Mouse (Mus musculus): ENCODE measurements around the gene Arhgef17. TPM values are rescaled to one million over a fixed set of nuclear protein-coding genes. Genes with fewer than 3 reads are reported as not detected.

Arhgef17 gene
- polyA plus RNA-seq, 1 experiment from 2014 or later, result 12.9 TPM

DNA sequence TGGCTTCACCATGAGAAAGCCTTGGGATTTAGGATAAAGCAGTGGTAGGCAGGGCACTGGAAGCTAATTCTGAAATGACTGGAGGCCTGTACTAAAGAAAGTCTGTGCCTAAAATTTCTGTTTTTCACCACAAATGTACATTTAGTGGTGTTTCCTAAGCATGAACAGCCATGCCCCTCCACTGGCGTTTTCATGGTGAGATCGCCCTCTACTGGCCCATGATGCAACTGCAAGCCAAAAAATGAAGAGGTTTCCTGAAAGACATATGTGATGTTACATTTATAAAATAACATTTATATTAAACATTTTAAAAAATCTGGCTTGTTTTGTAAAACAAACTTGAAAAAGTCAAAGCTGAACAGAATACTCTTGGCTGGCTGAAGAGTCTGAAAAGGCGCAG lies 45.4 kb downstream of the Arhgef17 start:
- peaks cover 51% of the 10 kb centered on the region for H3K36me3 ChIP-seq
- WGBS, result 34% methylated on average over 3 of the region's 3 CpGs
- no peak overlapping the region for H3K27ac ChIP-seq (replicated peaks)
- no peak for ATAC-seq (ENCODE audit: low FRiP score)
- no peaks in the 10 kb centered on the region for H3K27me3 ChIP-seq (replicated peaks)
- no peak overlapping the region for H3K9ac ChIP-seq (replicated peaks)
- no peak overlapping the region for H3K4me3 ChIP-seq (replicated peaks)
- H3K9me3 ChIP-seq (replicated peaks), result no peaks in the 10 kb centered on the region
- peaks cover under 1% of the 10 kb centered on the region; the same call in 1 of the 2 replicates for H3K4me1 ChIP-seq
- no peak overlapping the region for H3K4me2 ChIP-seq

DNA sequence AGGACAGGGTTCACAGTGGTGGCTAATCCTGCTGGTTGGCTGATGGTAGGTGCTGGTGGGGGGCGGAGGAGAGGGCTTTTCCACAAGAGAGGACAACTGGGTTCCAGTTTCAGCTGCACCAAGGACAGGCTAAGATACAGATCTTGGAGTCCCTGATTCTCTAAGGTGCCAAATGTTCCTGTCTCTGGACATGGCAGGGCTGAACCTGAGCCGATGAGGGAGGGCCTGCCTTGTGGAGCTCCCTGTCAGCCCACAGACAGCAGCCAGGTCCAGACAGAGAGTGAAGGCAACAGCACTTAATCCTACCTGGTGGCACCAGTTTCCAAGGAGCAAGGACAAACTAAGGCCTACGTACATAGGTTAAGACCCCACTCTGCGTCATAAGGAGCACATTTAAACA lies 47.4 kb downstream of the Arhgef17 start:
- whole genome bisulfite sequencing, result 94% methylated on average over 4 of the region's 4 CpGs

GRCm38 (mm10) chr7:100881950-100882349 lies 50.0 kb downstream of the Arhgef17 start:
- Histone ChIP-seq H3K27ac (replicated peaks) (no peak overlapping the region), H3K36me3 (peaks cover 78% of the 10 kb centered on the region)
- ATAC-seq (ENCODE audit: low FRiP score), result no peak

More for the DNA sequence above, 47.4 kb downstream of the Arhgef17 start:
- Histone ChIP-seq H3K9me3 (replicated peaks) (no peaks in the 10 kb centered on the region), H3K9ac (replicated peaks) (no peak overlapping the region), H3K4me2 (no peak overlapping the region), H3K4me1 (peaks cover 4% of the 10 kb centered on the region; the same call in 1 of the 2 replicates), H3K27me3 (replicated peaks) (no peaks in the 10 kb centered on the region), H3K4me3 (replicated peaks) (no peak overlapping the region), H3K27ac (replicated peaks) (no peak overlapping the region), H3K36me3 (peaks cover 60% of the 10 kb centered on the region)
- ATAC-seq (ENCODE audit: low FRiP score), result no peak

GRCm38 (mm10) chr7:100881531-100881930 lies 50.4 kb downstream of the Arhgef17 start:
- H3K9me3 ChIP-seq (replicated peaks), result no peaks in the 10 kb centered on the region
- H3K27me3 ChIP-seq (replicated peaks), result no peaks in the 10 kb centered on the region
- no peak overlapping the region for H3K4me3 ChIP-seq (replicated peaks)
- ATAC-seq (ENCODE audit: low FRiP score), result no peak
- no peak overlapping the region for H3K4me2 ChIP-seq
- H3K9ac ChIP-seq (replicated peaks), result no peak overlapping the region
- H3K4me1 ChIP-seq, result peaks cover 6% of the 10 kb centered on the region; the same call in 1 of the 2 replicates
- H3K27ac ChIP-seq (replicated peaks), result no peak overlapping the region
- H3K36me3 ChIP-seq, result peaks cover 81% of the 10 kb centered on the region
- WGBS, result 89% methylated on average over 9 of the region's 9 CpGs

More at GRCm38 (mm10) chr7:100881950-100882349, 50.0 kb downstream of the Arhgef17 start:
- Histone ChIP-seq H3K27me3 (replicated peaks) (no peaks in the 10 kb centered on the region), H3K4me3 (replicated peaks) (no peak overlapping the region), H3K4me1 (peaks cover 6% of the 10 kb centered on the region; the same call in 1 of the 2 replicates), H3K9ac (replicated peaks) (no peak overlapping the region), H3K4me2 (no peak overlapping the region), H3K9me3 (replicated peaks) (no peaks in the 10 kb centered on the region)
- WGBS, result 92% methylated on average over 4 of the region's 4 CpGs

- no peaks in the 10 kb centered on the region for H3K27me3 ChIP-seq (replicated peaks)
- 20% methylated on average over 20 of the region's 20 CpGs for WGBS
- no peaks in the 10 kb centered on the region for H3K9me3 ChIP-seq (replicated peaks)
- H3K4me3 ChIP-seq (replicated peaks), result no peak overlapping the region
- peaks cover 6% of the 10 kb centered on the region; the same call in 1 of the 2 replicates for H3K4me1 ChIP-seq
- no peak overlapping the region for H3K9ac ChIP-seq (replicated peaks)
- H3K27ac ChIP-seq (replicated peaks), result no peak overlapping the region
- peaks cover 82% of the 10 kb centered on the region for H3K36me3 ChIP-seq
- ATAC-seq (ENCODE audit: low FRiP score), result no peak
- H3K4me2 ChIP-seq, result no peak overlapping the region; the same call in 1 of the 2 replicates
Observed at GRCm38 (mm10) chr7:100879595-100879994, 52.3 kb downstream of the Arhgef17 start.

GRCm38 (mm10) chr7:100876771-100877170 lies 55.1 kb downstream of the Arhgef17 start:
- Histone ChIP-seq H3K27me3 (replicated peaks) (no peaks in the 10 kb centered on the region), H3K4me2 (no peak overlapping the region), H3K4me1 (peaks cover 6% of the 10 kb centered on the region; the same call in 1 of the 2 replicates), H3K9me3 (replicated peaks) (no peaks in the 10 kb centered on the region), H3K9ac (replicated peaks) (no peak overlapping the region), H3K4me3 (replicated peaks) (no peak overlapping the region), H3K36me3 (peaks cover 84% of the 10 kb centered on the region), H3K27ac (replicated peaks) (no peak overlapping the region)
- WGBS, result 96% methylated on average over 9 of the region's 9 CpGs
- ATAC-seq (ENCODE audit: low FRiP score), result no peak

DNA sequence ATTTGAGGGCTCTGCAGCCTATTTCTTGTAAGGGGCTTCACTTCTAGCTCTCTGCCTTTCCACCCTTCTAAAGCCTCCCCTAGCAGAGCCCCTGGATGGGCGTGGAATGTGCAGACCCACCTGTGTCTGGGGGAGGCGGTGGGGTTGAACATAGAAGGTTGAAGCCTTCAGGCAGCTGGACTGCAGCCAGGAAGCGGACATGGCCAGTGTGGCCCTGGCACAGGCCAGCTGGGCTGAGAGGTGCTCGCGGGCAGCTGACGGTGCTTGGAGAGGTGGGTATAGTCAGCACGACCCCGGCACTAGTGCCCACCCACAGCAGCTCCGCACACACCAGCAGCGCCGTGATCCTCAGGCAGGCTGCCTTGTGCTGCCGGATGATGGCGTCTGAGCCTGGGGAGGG lies 55.6 kb downstream of the Arhgef17 start:
- H3K27ac ChIP-seq (replicated peaks), result no peak overlapping the region
- no peaks in the 10 kb centered on the region for H3K9me3 ChIP-seq (replicated peaks)
- no peaks in the 10 kb centered on the region for H3K27me3 ChIP-seq (replicated peaks)
- H3K4me3 ChIP-seq (replicated peaks), result no peak overlapping the region
- no peak overlapping the region for H3K4me2 ChIP-seq
- peaks cover 6% of the 10 kb centered on the region; the same call in 1 of the 2 replicates for H3K4me1 ChIP-seq
- ATAC-seq (ENCODE audit: low FRiP score), result no peak
- H3K36me3 ChIP-seq, result peaks cover 79% of the 10 kb centered on the region
- no peak overlapping the region for H3K9ac ChIP-seq (replicated peaks)
- 89% methylated on average over 13 of the region's 13 CpGs for WGBS

GRCm38 (mm10) chr7:100875822-100876221 lies 56.1 kb downstream of the Arhgef17 start:
- H3K4me2 ChIP-seq, result no peak overlapping the region
- WGBS, result 89% methylated on average over 1 of the region's 1 CpGs
- no peaks in the 10 kb centered on the region for H3K27me3 ChIP-seq (replicated peaks)
- H3K36me3 ChIP-seq, result peaks cover 74% of the 10 kb centered on the region
- H3K4me1 ChIP-seq, result peaks cover 6% of the 10 kb centered on the region; the same call in 1 of the 2 replicates
- ATAC-seq (ENCODE audit: low FRiP score), result no peak
- H3K27ac ChIP-seq (replicated peaks), result no peak overlapping the region
- no peaks in the 10 kb centered on the region for H3K9me3 ChIP-seq (replicated peaks)
- no peak overlapping the region for H3K9ac ChIP-seq (replicated peaks)
- no peak overlapping the region for H3K4me3 ChIP-seq (replicated peaks)

DNA sequence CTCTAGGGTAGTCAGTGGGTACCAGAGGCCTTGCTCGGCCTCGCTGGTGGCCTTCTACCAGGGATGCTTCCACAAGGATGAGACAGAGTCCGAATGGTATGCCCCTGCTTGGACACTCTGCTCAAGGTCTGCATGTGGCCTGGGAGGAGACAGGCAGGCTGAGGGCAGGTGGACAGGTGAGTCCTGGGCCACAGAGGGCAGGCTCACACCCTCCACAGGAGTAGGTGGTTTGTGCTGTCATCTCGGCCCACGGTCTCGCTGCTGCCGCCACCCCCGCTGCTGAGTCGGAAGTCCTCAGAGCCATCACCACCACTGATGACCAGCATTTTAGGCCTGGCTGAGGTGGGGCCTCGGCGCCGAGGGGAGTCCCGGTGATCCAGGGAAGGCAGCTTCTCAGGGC lies 58.7 kb downstream of the Arhgef17 start:
- Histone ChIP-seq H3K36me3 (peaks cover 55% of the 10 kb centered on the region), H3K27me3 (replicated peaks) (no peaks in the 10 kb centered on the region), H3K9ac (replicated peaks) (no peak overlapping the region), H3K4me2 (no peak overlapping the region), H3K4me1 (no peaks in the 10 kb centered on the region), H3K4me3 (replicated peaks) (no peak overlapping the region), H3K9me3 (replicated peaks) (no peaks in the 10 kb centered on the region), H3K27ac (replicated peaks) (no peak overlapping the region)
- WGBS, result 95% methylated on average over 13 of the region's 13 CpGs
- ATAC-seq (ENCODE audit: low FRiP score), result no peak

- Histone ChIP-seq H3K27me3 (replicated peaks) (no peaks in the 10 kb centered on the region), H3K9ac (replicated peaks) (no peak overlapping the region), H3K9me3 (replicated peaks) (no peaks in the 10 kb centered on the region), H3K27ac (replicated peaks) (no peak overlapping the region), H3K36me3 (peaks cover 43% of the 10 kb centered on the region), H3K4me2 (no peak overlapping the region), H3K4me3 (replicated peaks) (no peak overlapping the region), H3K4me1 (no peaks in the 10 kb centered on the region)
- no peak for ATAC-seq (ENCODE audit: low FRiP score)
- 77% methylated on average over 5 of the region's 5 CpGs for WGBS
Observed at GRCm38 (mm10) chr7:100871892-100872291, 60.0 kb downstream of the Arhgef17 start.

DNA sequence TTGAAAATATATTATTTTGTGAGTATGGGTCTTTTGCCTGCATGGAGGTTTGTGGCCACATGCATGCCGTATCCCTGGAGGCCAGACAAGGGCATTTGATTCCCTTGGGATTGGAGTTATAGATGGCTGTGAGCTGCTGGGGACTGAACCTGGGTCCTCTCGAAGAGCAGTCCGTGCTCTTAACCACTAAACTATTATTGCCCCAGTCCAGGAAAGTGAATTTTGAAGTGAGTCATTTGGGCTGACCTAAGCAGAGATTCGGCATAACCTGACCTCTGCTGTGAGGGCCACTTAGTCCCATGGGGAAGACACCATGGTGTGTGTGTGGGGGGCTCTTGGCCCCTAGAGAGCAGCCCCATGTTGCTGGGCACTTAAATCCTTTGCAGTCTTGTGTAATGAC lies 60.6 kb downstream of the Arhgef17 start:
- Histone ChIP-seq H3K27me3 (replicated peaks) (no peaks in the 10 kb centered on the region), H3K9ac (replicated peaks) (no peak overlapping the region), H3K4me3 (replicated peaks) (no peak overlapping the region), H3K4me2 (no peak overlapping the region), H3K9me3 (replicated peaks) (no peaks in the 10 kb centered on the region), H3K36me3 (peaks cover 38% of the 10 kb centered on the region), H3K4me1 (no peaks in the 10 kb centered on the region), H3K27ac (replicated peaks) (no peak overlapping the region)
- no peak for ATAC-seq (ENCODE audit: low FRiP score)
- WGBS, result 92% methylated on average over 4 of the region's 4 CpGs

DNA sequence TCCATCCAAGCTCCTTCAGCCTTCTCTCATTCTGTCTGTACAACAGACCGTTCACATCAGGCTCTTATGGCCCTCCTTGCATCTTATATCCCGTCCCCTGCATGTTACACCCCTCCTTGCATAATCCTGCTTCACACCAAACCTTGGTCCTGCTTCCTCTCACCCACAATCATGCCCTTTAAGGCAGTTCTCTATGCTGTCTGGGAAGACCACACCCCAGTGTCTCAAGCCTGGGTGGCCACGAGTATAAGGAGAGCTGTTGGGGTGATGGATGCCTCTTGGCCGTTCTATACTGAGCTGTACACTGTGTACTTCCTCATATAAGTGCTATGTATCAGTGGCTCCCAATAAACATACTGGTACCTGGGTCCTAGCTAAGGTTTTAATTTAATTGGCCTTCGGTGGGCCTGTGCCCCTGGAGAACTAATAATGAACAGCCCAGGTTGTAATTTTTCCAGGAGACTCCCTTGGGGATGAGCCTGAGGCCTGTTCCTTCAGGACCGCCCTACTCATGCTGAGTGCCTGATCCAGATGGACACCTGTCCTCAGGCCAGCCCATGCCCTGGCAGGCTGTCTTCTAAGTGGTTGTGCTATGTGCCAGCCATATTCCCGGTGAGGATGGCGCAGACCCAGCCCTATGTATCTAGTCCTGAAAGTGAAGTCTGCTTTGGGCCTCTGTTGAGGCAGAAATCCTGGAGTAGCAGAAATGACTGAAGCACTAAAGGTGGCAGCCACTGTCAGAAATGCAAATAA lies 61.9 kb downstream of the Arhgef17 start:
- WGBS, result 82% methylated on average over 8 of the region's 8 CpGs
- Histone ChIP-seq H3K27ac (replicated peaks) (no peak overlapping the region), H3K9me3 (replicated peaks) (no peaks in the 10 kb centered on the region), H3K9ac (replicated peaks) (no peak overlapping the region), H3K4me2 (no peak overlapping the region), H3K27me3 (replicated peaks) (no peaks in the 10 kb centered on the region), H3K4me3 (replicated peaks) (no peak overlapping the region), H3K36me3 (peaks cover 29% of the 10 kb centered on the region), H3K4me1 (no peaks in the 10 kb centered on the region)
- no peak for ATAC-seq (ENCODE audit: low FRiP score)
